Mouse (Mus musculus) forebrain, postnatal 0 days (tissue): Measurements from ENCODE around the gene Dsel. TPM values are rescaled to one million over a fixed set of nuclear protein-coding genes. Genes with fewer than 3 reads are reported as not detected.

Experiments
- ATAC-seq: fragments of 200-750 bp; cut with Nextera tagmentation; 2 replicates; pipeline ENCODE4 v1.8.0; 2017; ENCODE audit warnings: mild to moderate bottlenecking, moderate library complexity
- DNase-seq: peaks from one replicate; pipeline ENCODE4 v3.0.0-alpha.2; 2015
- H3K27ac ChIP-seq: fragments of 300-500 bp; sonication (generic); 2 replicates; pipeline ENCODE4 v1.5.1; 2014; ENCODE audit warnings: low read depth, mild to moderate bottlenecking, antibody characterized with exemption, low read length, moderate library complexity, mixed read lengths
- H3K27me3 ChIP-seq: fragments of 300-500 bp; sonication (generic); 2 replicates; pipeline ENCODE4 v1.6.1; 2014; ENCODE audit warnings: mild to moderate bottlenecking, low read length, mixed read lengths; ENCODE audit not compliant: insufficient read depth
- H3K36me3 ChIP-seq: fragments of 300-500 bp; sonication (generic); 2 replicates; pipeline ENCODE4 v1.6.1; 2014; ENCODE audit warnings: mild to moderate bottlenecking, moderate library complexity; ENCODE audit not compliant: insufficient read depth
- H3K4me1 ChIP-seq: fragments of 300-500 bp; sonication (generic); 2 replicates; pipeline ENCODE4 v1.6.1; 2014; ENCODE audit warnings: antibody characterized with exemption; ENCODE audit not compliant: insufficient read depth
- H3K4me2 ChIP-seq: fragments of 300-500 bp; sonication (generic); 2 replicates; pipeline ENCODE4 v1.6.1; 2014; ENCODE audit warnings: low read depth, mild to moderate bottlenecking, moderate library complexity
- H3K4me3 ChIP-seq: fragments of 300-500 bp; sonication (generic); 2 replicates; pipeline ENCODE4 v1.5.1; 2014; ENCODE audit warnings: low read depth, low read length, mixed read lengths
- H3K9ac ChIP-seq: fragments of 300-500 bp; sonication (generic); 2 replicates; pipeline ENCODE4 v1.6.1; 2014; ENCODE audit warnings: mild to moderate bottlenecking
- H3K9me3 ChIP-seq: fragments of 300-500 bp; sonication (generic); 2 replicates; pipeline ENCODE4 v1.6.1; 2016; ENCODE audit warnings: low read length
- CTCF ChIP-seq: sonication (generic); IDR thresholded peaks from 2 replicates; pipeline ENCODE4 v1.5.1; 2016; ENCODE audit warnings: antibody characterized with exemption, control low read depth, low read depth
- WGBS: fragments of 180-500 bp; shearing (Covaris S2); extraction: QIAGEN DNeasy Blood & Tissue Kit; methylation state at CpG from one replicate; pipeline ENCODE4 v1.1.7; 2014; 5-methylcytosine and 5-hydroxymethylcytosine counted together
- polyA plus RNA-seq: library from polyadenylated mRNA; unstranded; fragments of >200 nt; fragmentation: Nextera tagmentation; extraction: Ambion mirVana; gene quantifications from 2 replicates; pipeline ENCODE4 v1.2.1, GENCODE M21; 2015
- total RNA-seq: library from RNA; depleted of rRNA; stranded (reverse); fragments of >200 nt; gene quantifications from 2 replicates; pipeline ENCODE4 v1.2.3, GENCODE M21; 2014; rRNA removed

Dsel gene
- 21.2 and 26.6 TPM in 2 replicates for total RNA-seq
- polyA plus RNA-seq = 7.9 and 9.0 TPM in 2 replicates

DNA sequence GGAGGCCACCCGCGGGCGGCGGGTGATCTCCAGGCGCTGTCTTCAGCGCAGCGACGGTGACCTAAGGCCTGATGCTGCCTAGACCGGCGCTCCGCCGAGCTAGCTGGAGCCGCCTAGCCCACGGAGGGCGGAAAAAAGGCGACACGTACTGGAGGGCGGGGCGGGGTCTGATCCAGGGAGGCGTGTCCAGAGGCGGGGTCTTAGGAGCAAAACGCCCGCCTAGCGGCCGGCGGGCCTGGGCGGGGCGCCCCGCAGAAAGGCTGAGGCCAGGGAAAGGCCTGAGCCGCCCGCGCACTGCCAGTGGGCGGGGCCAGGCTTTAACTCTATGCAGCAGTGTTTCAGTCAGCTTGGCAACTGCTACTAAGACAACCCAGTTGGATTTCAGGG, at the start of gene Dsel:
TSS of gene Dsel (minus strand) at position 140 of the 387 bp plus-strand sequence.
- no peaks in the 10 kb centered on the region for H3K27me3 ChIP-seq
- TF ChIP-seq CTCF = peak; percentile 37; the same call in 1 of the 2 replicates
- WGBS = 3% methylated on average over 32 of the region's 33 CpGs
- no peaks in the 10 kb centered on the region for H3K9me3 ChIP-seq
- no peaks in the 10 kb centered on the region for H3K4me1 ChIP-seq
- H3K9ac ChIP-seq = peak within 1 kb of the TSS; percentile 90
- H3K27ac ChIP-seq = peak within 1 kb of the TSS; percentile 93
- H3K36me3 ChIP-seq = no peaks in the 10 kb centered on the region
- peak; percentile 92 for DNase-seq
- peak within 1 kb of the TSS; percentile 76 for H3K4me2 ChIP-seq
- peak within 1 kb of the TSS; percentile 83 for H3K4me3 ChIP-seq
- peak; percentile 95 for ATAC-seq

DNA sequence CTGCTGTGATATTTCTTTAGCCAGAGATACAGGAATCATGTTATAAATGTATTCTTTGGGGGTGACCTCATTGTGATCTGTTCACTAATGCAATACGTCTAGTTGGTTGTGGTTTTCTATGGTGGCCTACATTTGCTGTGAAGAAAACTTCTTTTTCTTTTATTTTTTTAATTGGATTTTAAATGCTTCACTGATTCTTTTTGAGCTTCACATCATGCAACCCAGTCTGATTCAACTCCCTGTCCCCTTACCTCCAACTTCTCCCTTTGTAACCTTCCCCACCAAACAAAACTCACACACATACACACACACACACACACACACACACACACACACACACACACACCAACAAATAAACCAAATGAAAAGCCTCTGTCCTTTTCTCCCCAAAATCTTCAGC, 46.7 kb upstream of the Dsel start:
- no peak for TF ChIP-seq CTCF
- Histone ChIP-seq H3K27ac (no peak overlapping the region), H3K9ac (no peak overlapping the region), H3K27me3 (no peaks in the 10 kb centered on the region), H3K36me3 (no peaks in the 10 kb centered on the region), H3K4me3 (no peak overlapping the region), H3K4me1 (no peaks in the 10 kb centered on the region), H3K9me3 (no peaks in the 10 kb centered on the region), H3K4me2 (no peak overlapping the region)
- ATAC-seq (no peak), DNase-seq (no peak)
- 5% methylated on average over 1 of the region's 1 CpGs for WGBS

DNA sequence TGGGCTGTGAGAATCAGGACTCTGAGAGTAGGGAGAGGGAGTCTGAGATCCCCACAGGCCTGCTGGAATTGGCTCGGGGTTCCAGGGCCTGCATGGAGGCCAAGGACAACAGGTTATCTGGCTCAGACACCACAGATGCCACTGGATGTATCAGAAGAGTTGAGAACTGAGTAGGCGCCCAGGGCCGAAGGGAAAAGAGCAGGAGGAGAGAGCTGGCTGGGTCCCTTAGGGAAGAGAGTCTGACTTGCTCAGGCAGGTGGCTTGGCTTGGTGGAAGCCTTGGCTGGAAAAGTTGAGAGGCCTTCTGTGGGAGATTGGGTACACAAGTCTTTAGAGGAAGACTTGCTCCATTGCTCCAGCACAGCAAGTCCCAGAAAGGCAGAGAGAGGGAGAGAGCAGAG, 18.6 kb upstream of the Dsel start:
- WGBS = 81% methylated on average over 3 of the region's 3 CpGs
- no peaks in the 10 kb centered on the region for H3K9me3 ChIP-seq
- no peak overlapping the region for H3K27ac ChIP-seq
- DNase-seq (no peak), ATAC-seq (no peak)
- H3K4me3 ChIP-seq = no peak overlapping the region
- no peak for TF ChIP-seq CTCF
- H3K4me2 ChIP-seq = no peak overlapping the region
- H3K27me3 ChIP-seq = no peaks in the 10 kb centered on the region
- no peak overlapping the region for H3K9ac ChIP-seq
- no peaks in the 10 kb centered on the region for H3K36me3 ChIP-seq
- H3K4me1 ChIP-seq = no peaks in the 10 kb centered on the region

DNA sequence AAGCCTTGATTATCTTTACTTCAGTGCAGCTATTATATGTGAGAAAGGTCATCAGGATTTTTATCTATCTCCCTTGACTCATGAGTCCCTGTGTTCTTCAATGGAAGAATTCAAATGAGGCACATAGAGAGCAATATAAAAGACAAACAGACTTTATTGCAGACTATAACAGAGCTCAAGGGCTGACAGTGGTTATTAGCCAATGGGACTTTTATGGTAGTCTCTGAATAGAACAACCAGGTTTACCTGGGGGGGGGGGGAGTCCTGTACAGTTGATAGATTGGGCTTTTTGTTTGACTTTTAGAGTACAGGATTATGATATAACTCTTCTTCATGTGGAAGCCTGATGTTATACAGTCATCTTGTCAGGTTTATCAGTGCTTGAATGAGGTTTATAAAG, 11.1 kb upstream of the Dsel start:
- no peak for ATAC-seq
- Histone ChIP-seq H3K4me3 (no peak overlapping the region), H3K4me1 (no peaks in the 10 kb centered on the region), H3K27me3 (no peaks in the 10 kb centered on the region), H3K27ac (no peak overlapping the region), H3K36me3 (no peaks in the 10 kb centered on the region), H3K4me2 (no peak overlapping the region), H3K9me3 (no peaks in the 10 kb centered on the region), H3K9ac (no peak overlapping the region)
- no peak for TF ChIP-seq CTCF
- DNase-seq = no peak

DNA sequence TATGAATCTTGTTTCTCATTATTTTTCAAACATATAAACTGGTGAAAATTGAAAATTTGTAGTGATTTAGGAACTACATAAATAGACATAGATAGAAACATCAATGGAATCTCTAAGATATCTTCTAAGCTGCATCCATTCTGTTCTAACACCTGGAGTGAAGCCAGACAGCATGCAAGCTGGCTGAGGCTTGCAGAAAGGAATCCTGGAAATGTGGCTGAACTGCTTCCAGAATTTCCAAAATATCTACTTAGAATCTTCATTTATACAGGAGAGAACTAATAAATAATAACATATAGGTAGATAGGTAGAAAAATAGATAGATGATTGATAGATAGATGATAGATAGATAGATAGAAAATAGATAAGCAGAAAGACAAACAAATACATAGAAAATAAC, 8.5 kb upstream of the Dsel start:
- no peak overlapping the region for H3K27ac ChIP-seq
- H3K4me3 ChIP-seq = no peak overlapping the region
- no peak overlapping the region for H3K4me2 ChIP-seq
- H3K9ac ChIP-seq = no peak overlapping the region
- no peaks in the 10 kb centered on the region for H3K9me3 ChIP-seq
- H3K4me1 ChIP-seq = no peaks in the 10 kb centered on the region
- no peak for ATAC-seq
- peak; percentile 16 for DNase-seq
- no peak for TF ChIP-seq CTCF
- no peaks in the 10 kb centered on the region for H3K27me3 ChIP-seq
- no peaks in the 10 kb centered on the region for H3K36me3 ChIP-seq

DNA sequence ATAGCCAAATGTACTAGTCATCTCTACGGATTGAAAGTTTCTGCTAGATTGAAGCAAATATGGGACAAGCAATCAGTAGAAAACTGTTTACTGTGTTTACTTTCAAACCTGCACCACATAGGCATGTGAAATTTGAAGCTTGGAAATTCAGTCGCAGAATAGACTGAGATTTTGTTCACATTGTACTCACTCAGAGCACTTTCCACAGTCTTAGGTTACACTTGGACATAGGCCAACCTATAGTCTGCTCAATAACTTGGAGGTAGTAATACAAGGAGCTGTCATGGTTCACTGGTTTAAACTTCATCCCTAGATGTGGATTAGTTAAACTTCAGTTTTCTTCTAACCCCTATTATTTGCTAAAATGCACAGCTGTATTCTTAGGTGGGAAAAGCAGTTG, 749 bp upstream of the Dsel start:
- no peaks in the 10 kb centered on the region for H3K9me3 ChIP-seq
- TF ChIP-seq CTCF = no peak
- H3K4me2 ChIP-seq = peak overlapping the region; percentile 76
- no peak overlapping the region for H3K9ac ChIP-seq
- no peaks in the 10 kb centered on the region for H3K4me1 ChIP-seq
- DNase-seq = no peak
- 39% methylated on average over 2 of the region's 2 CpGs for WGBS
- ATAC-seq = no peak
- peak overlapping the region; percentile 83; the same call in 1 of the 2 replicates for H3K4me3 ChIP-seq
- no peaks in the 10 kb centered on the region for H3K27me3 ChIP-seq
- H3K27ac ChIP-seq = no peak overlapping the region
- H3K36me3 ChIP-seq = no peaks in the 10 kb centered on the region

DNA sequence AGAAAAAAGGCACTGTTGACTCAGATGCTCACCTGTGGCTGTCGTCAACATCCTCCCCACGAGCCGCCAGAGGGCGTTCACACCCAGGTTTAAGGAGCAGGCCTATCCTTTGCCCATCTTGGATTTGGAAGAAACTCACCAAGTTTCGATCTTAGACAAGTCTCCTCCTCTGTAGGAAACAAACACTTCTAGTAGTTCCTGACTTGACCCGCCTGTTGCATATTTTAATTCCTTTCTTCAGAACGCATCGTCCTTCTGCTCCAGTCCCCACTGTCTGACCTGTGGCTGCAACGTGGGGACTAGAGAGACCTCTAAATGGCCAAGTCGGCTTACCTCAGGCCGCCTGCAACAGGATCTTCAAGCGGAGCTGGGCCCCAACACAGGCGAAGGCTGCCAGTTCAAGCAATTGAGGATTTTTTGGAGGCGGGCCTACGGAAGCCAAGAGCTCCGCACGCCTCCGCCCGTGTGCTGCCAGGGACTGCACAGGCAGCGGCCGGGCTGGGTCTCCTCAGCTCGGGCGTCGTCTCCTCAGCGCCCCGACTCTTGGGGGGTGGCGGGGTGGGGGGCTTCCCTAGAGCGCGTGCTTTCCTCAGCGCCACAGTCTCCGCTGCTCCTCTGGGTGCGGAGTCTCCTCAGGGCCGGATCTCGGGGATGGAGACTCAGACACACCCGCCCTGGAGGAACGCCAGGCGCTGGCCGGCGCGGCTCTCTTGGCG, 497 bp downstream of the Dsel start:
- H3K27ac ChIP-seq = peak overlapping the region; percentile 93
- H3K4me3 ChIP-seq = peak overlapping the region; percentile 83
- TF ChIP-seq CTCF = peak; percentile 84
- no peaks in the 10 kb centered on the region for H3K4me1 ChIP-seq
- H3K9me3 ChIP-seq = no peaks in the 10 kb centered on the region
- H3K4me2 ChIP-seq = peak overlapping the region; percentile 76
- peak overlapping the region; percentile 90 for H3K9ac ChIP-seq
- H3K36me3 ChIP-seq = no peaks in the 10 kb centered on the region
- DNase-seq (peak; percentile 89), ATAC-seq (peak; percentile 84)
- WGBS = under 1% methylated on average over 40 of the region's 41 CpGs
- no peaks in the 10 kb centered on the region for H3K27me3 ChIP-seq
